9 mouse cellular contexts compared by ENCODE assay signal in genomic region chr3:95771985-95772384, GRCm38 (mm10). TPM values are rescaled to one million over a fixed set of nuclear protein-coding genes. Genes with fewer than 3 reads are reported as not detected.
DNase-seq lines count a peak whose midpoint lies in the region; ATAC-seq and TF ChIP-seq lines count a peak whose summit lies in the region.
"Had no signal": no experiment of that assay in that cellular context is flagged by ENCODE, and none has a peak within 500 bp of the region (broad histone marks: within the 10 kb centered on the region; RNA-seq: fewer than 3 reads in every experiment).

No protein-coding gene starts in this region.

- H3K9me3 ChIP-seq in hindbrain, postnatal 0 days (ENCODE audit: low read length): no peaks in the 10 kb centered on the region
- H3K9me3 ChIP-seq in hindbrain, embryonic 13.5 days: no peaks in the 10 kb centered on the region
- no peaks in the 10 kb centered on the region for H3K9me3 ChIP-seq in hindbrain, embryonic 12.5 days (replicated peaks)
- H3K9me3 ChIP-seq: embryonic facial prominence, embryonic 13.5 days; limb, embryonic 15.5 days had no signal

- peak; percentile 53 for DNase-seq in hindbrain, postnatal 0 days (ENCODE audit: low spot score)
- peak; percentile 25 to 55 for DNase-seq in CD8-positive naive resting alpha-beta T cell, adult 2 months (ENCODE audit: low read depth in 2 of 2, low spot score in 2 of 2)
- DNase-seq in ZHBTc4 (ENCODE audit: low read depth, low spot score): peak; percentile 61
- DNase-seq in lung, postnatal 36 days: peak; percentile 75
- DNase-seq in cerebellum, adult 11 months: no peak

- no peak overlapping the region for H3K9ac ChIP-seq in hindbrain, postnatal 0 days (replicated peaks; ENCODE audit: low read length)
- no peak overlapping the region for H3K9ac ChIP-seq in hindbrain, embryonic 13.5 days
- no peak overlapping the region for H3K9ac ChIP-seq in hindbrain, embryonic 12.5 days
- H3K9ac ChIP-seq: embryonic facial prominence, embryonic 13.5 days; limb, embryonic 15.5 days had no signal

- no peak overlapping the region for H3K4me3 ChIP-seq in hindbrain, postnatal 0 days (ENCODE audit: low read length)
- H3K4me3 ChIP-seq in hindbrain, embryonic 13.5 days: no peak overlapping the region
- no peak overlapping the region for H3K4me3 ChIP-seq in hindbrain, embryonic 12.5 days
- H3K4me3 ChIP-seq: embryonic facial prominence, embryonic 13.5 days; limb, embryonic 15.5 days had no signal

- H3K27ac ChIP-seq in hindbrain, postnatal 0 days: no peak overlapping the region
- no peak overlapping the region for H3K27ac ChIP-seq in hindbrain, embryonic 13.5 days
- no peak overlapping the region for H3K27ac ChIP-seq in hindbrain, embryonic 12.5 days
- H3K27ac ChIP-seq: embryonic facial prominence, embryonic 13.5 days; limb, embryonic 15.5 days had no signal

- ATAC-seq in hindbrain, postnatal 0 days: no peak
- ATAC-seq in hindbrain, embryonic 13.5 days (ENCODE audit: low FRiP score): no peak
- ATAC-seq in hindbrain, embryonic 12.5 days (ENCODE audit: low FRiP score): no peak

- H3K4me1 ChIP-seq in hindbrain, postnatal 0 days (ENCODE audit: insufficient read depth, low read length): no peaks in the 10 kb centered on the region
- no peaks in the 10 kb centered on the region for H3K4me1 ChIP-seq in hindbrain, embryonic 13.5 days (replicated peaks)
- H3K4me1 ChIP-seq in hindbrain, embryonic 12.5 days: no peaks in the 10 kb centered on the region
- H3K4me1 ChIP-seq: embryonic facial prominence, embryonic 13.5 days; limb, embryonic 15.5 days had no signal

- peaks cover 42% of the 10 kb centered on the region for H3K36me3 ChIP-seq in hindbrain, postnatal 0 days (ENCODE audit: insufficient read depth, low read length)
- peaks cover 68% of the 10 kb centered on the region for H3K36me3 ChIP-seq in hindbrain, embryonic 13.5 days
- H3K36me3 ChIP-seq in hindbrain, embryonic 12.5 days: peaks cover 63% of the 10 kb centered on the region

- H3K27me3 ChIP-seq in hindbrain, postnatal 0 days (ENCODE audit: insufficient read depth, low read length): no peaks in the 10 kb centered on the region
- H3K27me3 ChIP-seq in hindbrain, embryonic 13.5 days: no peaks in the 10 kb centered on the region
- H3K27me3 ChIP-seq in hindbrain, embryonic 12.5 days: no peaks in the 10 kb centered on the region
- H3K27me3 ChIP-seq: embryonic facial prominence, embryonic 13.5 days; limb, embryonic 15.5 days had no signal

- H3K4me2 ChIP-seq in hindbrain, postnatal 0 days (ENCODE audit: low read depth, low read length): no peak overlapping the region
- no peak overlapping the region for H3K4me2 ChIP-seq in hindbrain, embryonic 13.5 days
- no peak overlapping the region for H3K4me2 ChIP-seq in hindbrain, embryonic 12.5 days (replicated peaks)
- H3K4me2 ChIP-seq: embryonic facial prominence, embryonic 13.5 days; limb, embryonic 15.5 days had no signal

- peak; percentile 70 for TF ChIP-seq CTCF in hindbrain, postnatal 0 days (IDR thresholded peaks at IDR 0.05; ENCODE audit: low read depth)

RNA-seq across cellular contexts. Expression of gene Tars2, which starts 12.0 kb away (rescaled TPM):
- total RNA-seq in hindbrain, postnatal 0 days (2014; rRNA removed): 32.8 and 40.3 TPM in 2 replicates
- 39.5 and 40.9 TPM in 2 replicates for polyA plus RNA-seq in hindbrain, postnatal 0 days (2015; fragmentation: Nextera tagmentation; extraction: Ambion mirVana)
- polyA plus RNA-seq in hindbrain, embryonic 13.5 days (2015; fragmentation: Nextera tagmentation; extraction: Ambion mirVana): 41.0 and 44.9 TPM in 2 replicates
- polyA plus RNA-seq in hindbrain, embryonic 12.5 days (2016; fragmentation: Nextera tagmentation; extraction: Ambion mirVana): 39.5 and 45.9 TPM in 2 replicates

RNA-seq across cellular contexts. Expression of gene Ecm1, which starts 32.6 kb away (rescaled TPM):
- 11.4 and 14.3 TPM in 2 replicates for total RNA-seq in hindbrain, postnatal 0 days (2014; rRNA removed)
- polyA plus RNA-seq in hindbrain, postnatal 0 days (2015; fragmentation: Nextera tagmentation; extraction: Ambion mirVana): 8.9 and 11.4 TPM in 2 replicates
- polyA plus RNA-seq in hindbrain, embryonic 13.5 days (2015; fragmentation: Nextera tagmentation; extraction: Ambion mirVana): 12.9 and 13.4 TPM in 2 replicates
- polyA plus RNA-seq in hindbrain, embryonic 12.5 days (2016; fragmentation: Nextera tagmentation; extraction: Ambion mirVana): 12.6 and 13.2 TPM in 2 replicates

RNA-seq across cellular contexts. Expression of gene Rprd2, which starts 46.7 kb away (rescaled TPM):
- total RNA-seq in hindbrain, postnatal 0 days (2014; rRNA removed): 22.7 and 24.3 TPM in 2 replicates
- 20.3 and 21.2 TPM in 2 replicates for polyA plus RNA-seq in hindbrain, postnatal 0 days (2015; fragmentation: Nextera tagmentation; extraction: Ambion mirVana)
- 23.8 and 24.4 TPM in 2 replicates for polyA plus RNA-seq in hindbrain, embryonic 13.5 days (2015; fragmentation: Nextera tagmentation; extraction: Ambion mirVana)
- 28.3 and 29.6 TPM in 2 replicates for polyA plus RNA-seq in hindbrain, embryonic 12.5 days (2016; fragmentation: Nextera tagmentation; extraction: Ambion mirVana)
